Mouse (Mus musculus): ENCODE measurements at regions not wholly inside any gene's neighbourhood (a gene's known extent, or its start where the extent isn't known, plus 50 kb on each side); places are given as distances from the start of the nearest gene placed in this dataset.

- no peak for TF ChIP-seq CTCF (IDR thresholded peaks at IDR 0.05)
- no peak for DNase-seq (ENCODE audit: extremely low spot score in 1 of 2, low spot score in 2 of 2)
- intact Hi-C loops (cut with DNase I), result no loop called here
- H3K4me3 ChIP-seq, result no peak overlapping the region
- H3K27ac ChIP-seq, result no peak overlapping the region
These were observed 114.5 kb upstream of the Tspan2 start for GRCm38 (mm10) chr3:102619666-102620377.

GRCm38 (mm10) chr3:102636076-102636475 is 98.3 kb upstream of the Tspan2 start:
- DNase-seq (ENCODE audit: extremely low spot score in 1 of 2, low spot score in 2 of 2), result no peak
- TF ChIP-seq CTCF (IDR thresholded peaks at IDR 0.05), result no peak
- H3K4me3 ChIP-seq, result no peak overlapping the region
- intact Hi-C loops (cut with DNase I), result no loop called here
- no peak overlapping the region for H3K27ac ChIP-seq

DNA sequence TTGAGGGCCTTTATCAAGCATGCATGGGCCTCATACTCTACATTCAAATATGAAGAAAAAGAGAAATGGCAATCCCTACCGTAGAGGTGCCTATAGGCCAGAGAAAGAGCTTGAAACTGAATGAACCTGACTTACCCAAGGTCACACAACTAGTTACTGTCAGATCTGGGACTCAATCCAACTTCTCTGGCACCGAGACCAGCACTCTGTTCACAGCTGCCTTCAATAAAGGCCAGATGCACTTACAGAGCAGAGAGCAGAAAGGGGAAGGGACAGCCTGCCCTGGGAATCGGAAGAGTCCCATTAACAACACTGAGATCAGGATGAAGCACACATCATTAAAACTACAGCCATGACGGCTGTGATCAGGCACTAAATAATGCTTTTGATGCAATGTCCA is 97.7 kb upstream of the Tspan2 start:
- no peak for TF ChIP-seq CTCF (IDR thresholded peaks at IDR 0.05)
- no peak for DNase-seq (ENCODE audit: extremely low spot score in 1 of 2, low spot score in 2 of 2)
- intact Hi-C loops (cut with DNase I), result no loop called here
- Histone ChIP-seq H3K4me3 (no peak overlapping the region), H3K27ac (no peak overlapping the region)

DNA sequence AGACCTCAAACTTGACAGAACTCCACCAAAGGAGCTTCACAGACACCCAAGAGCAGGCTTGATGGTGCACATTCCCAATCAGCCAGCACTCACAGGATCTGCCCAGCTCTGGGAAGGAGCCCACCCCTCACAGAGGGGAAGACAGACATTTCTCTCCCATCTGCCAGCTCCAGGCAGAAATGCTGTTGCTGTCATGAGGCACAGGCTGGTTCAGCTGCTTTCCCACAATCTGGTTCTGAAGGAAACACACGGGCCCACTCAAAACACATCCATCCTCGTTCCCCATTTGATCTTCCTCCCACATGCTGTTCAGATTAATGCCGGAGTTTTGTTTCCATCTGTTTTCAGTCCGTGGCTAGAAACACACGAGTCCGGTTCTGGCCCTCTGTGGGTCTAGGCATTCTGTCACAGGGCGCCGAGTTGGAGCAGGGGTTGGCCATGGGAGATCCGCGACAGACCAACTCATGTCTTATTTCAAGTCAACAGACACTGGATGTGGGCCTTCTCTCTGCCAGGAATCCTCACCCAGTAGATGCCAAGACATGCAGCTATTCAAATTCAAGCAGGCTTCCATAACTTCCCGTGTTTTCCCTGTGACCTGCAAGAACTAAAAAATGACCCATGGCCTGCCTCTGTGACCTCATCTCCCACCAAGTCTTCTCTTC is 89.9 kb upstream of the Tspan2 start:
- H3K4me3 ChIP-seq, result no peak overlapping the region
- no peak for TF ChIP-seq CTCF (IDR thresholded peaks at IDR 0.05)
- no peak overlapping the region for H3K27ac ChIP-seq
- intact Hi-C loops (cut with DNase I), result no loop called here
- DNase-seq (ENCODE audit: extremely low spot score in 1 of 2, low spot score in 2 of 2), result no peak

DNA sequence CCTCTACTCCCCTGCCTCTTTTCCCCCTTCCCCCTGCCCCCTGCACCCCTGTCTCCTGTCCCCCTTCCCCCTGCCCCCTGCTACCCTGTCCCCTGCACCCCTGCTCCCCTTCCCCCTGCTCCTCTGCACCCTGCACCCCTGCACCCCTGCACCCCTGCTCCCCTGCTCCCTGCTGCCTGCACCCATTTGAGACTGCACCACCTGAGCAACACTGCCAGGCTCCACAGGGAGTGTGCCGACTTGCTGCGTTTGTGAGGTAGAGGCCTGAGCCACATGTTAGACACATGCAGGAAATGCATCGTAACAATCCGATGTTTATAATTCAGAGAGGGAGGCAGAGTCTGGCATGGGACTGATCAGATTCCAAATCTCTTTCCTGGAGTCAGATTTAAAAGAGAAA is 85.9 kb upstream of the Tspan2 start:
- Histone ChIP-seq H3K4me3 (no peak overlapping the region), H3K27ac (no peak overlapping the region)
- no peak for DNase-seq (ENCODE audit: extremely low spot score in 1 of 2, low spot score in 2 of 2)
- TF ChIP-seq CTCF (IDR thresholded peaks at IDR 0.05), result no peak
- intact Hi-C loops (cut with DNase I), result no loop called here

GRCm38 (mm10) chr3:102654962-102655361 is 79.4 kb upstream of the Tspan2 start:
- intact Hi-C loops (cut with DNase I), result no loop called here
- no peak for DNase-seq (ENCODE audit: extremely low spot score in 1 of 2, low spot score in 2 of 2)
- Histone ChIP-seq H3K27ac (no peak overlapping the region), H3K4me3 (no peak overlapping the region)
- no peak for TF ChIP-seq CTCF (IDR thresholded peaks at IDR 0.05)

- DNase-seq (ENCODE audit: extremely low spot score in 1 of 2, low spot score in 2 of 2), result no peak
- TF ChIP-seq CTCF (IDR thresholded peaks at IDR 0.05), result no peak
- intact Hi-C loops (cut with DNase I), result no loop called here
- no peak overlapping the region for H3K27ac ChIP-seq
- no peak overlapping the region for H3K4me3 ChIP-seq
These were observed 77.2 kb upstream of the Tspan2 start for GRCm38 (mm10) chr3:102657116-102657515.

GRCm38 (mm10) chr3:102657531-102658060 is 76.7 kb upstream of the Tspan2 start:
- no peak overlapping the region for H3K4me3 ChIP-seq
- no peak for DNase-seq (ENCODE audit: extremely low spot score in 1 of 2, low spot score in 2 of 2)
- H3K27ac ChIP-seq, result no peak overlapping the region
- TF ChIP-seq CTCF (IDR thresholded peaks at IDR 0.05), result no peak
- intact Hi-C loops (cut with DNase I), result no loop called here

DNA sequence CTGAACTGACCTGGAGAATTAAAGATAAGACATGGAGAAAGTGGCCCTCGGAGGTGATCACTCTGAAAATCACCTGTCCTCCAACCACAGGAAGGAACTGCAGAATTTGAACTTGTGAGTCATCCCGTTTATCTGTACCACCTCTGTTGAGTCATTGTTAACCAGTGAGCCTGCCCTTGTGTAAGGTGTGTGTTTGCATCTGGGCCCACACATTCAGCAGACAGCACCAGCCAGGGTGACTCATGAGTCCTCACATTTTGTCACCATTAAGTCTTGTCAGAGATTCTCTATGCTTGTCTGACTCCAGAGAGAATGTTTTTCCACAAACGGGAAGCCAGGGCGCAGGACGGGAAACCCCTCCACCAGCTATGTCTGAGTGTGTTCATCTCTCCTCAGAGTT is 75.0 kb upstream of the Tspan2 start:
- peak; percentile 17 for DNase-seq (ENCODE audit: extremely low spot score in 1 of 2, low spot score in 2 of 2)
- no peak overlapping the region for H3K4me3 ChIP-seq
- intact Hi-C loops (cut with DNase I), result no loop called here
- H3K27ac ChIP-seq, result no peak overlapping the region
- no peak for TF ChIP-seq CTCF (IDR thresholded peaks at IDR 0.05)

GRCm38 (mm10) chr3:102661296-102661695 is 73.0 kb upstream of the Tspan2 start:
- DNase-seq (ENCODE audit: extremely low spot score in 1 of 2, low spot score in 2 of 2), result no peak
- intact Hi-C loops (cut with DNase I), result no loop called here

GRCm38 (mm10) chr3:102663711-102664110 is 70.6 kb upstream of the Tspan2 start:
- Histone ChIP-seq H3K27ac (no peak overlapping the region), H3K4me3 (no peak overlapping the region)
- no peak for TF ChIP-seq CTCF (IDR thresholded peaks at IDR 0.05)
- no peak for DNase-seq (ENCODE audit: extremely low spot score in 1 of 2, low spot score in 2 of 2)
- intact Hi-C loops (cut with DNase I), result no loop called here

More at GRCm38 (mm10) chr3:102661296-102661695, 73.0 kb upstream of the Tspan2 start:
- Histone ChIP-seq H3K27ac (no peak overlapping the region), H3K4me3 (no peak overlapping the region)
- TF ChIP-seq CTCF (IDR thresholded peaks at IDR 0.05), result no peak

GRCm38 (mm10) chr3:102664665-102665190 is 69.6 kb upstream of the Tspan2 start:
- Histone ChIP-seq H3K27ac (no peak overlapping the region), H3K4me3 (no peak overlapping the region)
- no peak for TF ChIP-seq CTCF (IDR thresholded peaks at IDR 0.05)
- intact Hi-C loops (cut with DNase I), result no loop called here
- no peak for DNase-seq (ENCODE audit: extremely low spot score in 1 of 2, low spot score in 2 of 2)

All from left cerebral cortex, adult 2 months (tissue).